Mouse (Mus musculus) lung, embryonic 16.5 days (tissue): ENCODE measurements around the gene Tmem132d. TPM values are rescaled to one million over a fixed set of nuclear protein-coding genes. Genes with fewer than 3 reads are reported as not detected.

Experiments
- ATAC-seq: fragments of 200-750 bp; cut with Nextera tagmentation; 2 replicates; pipeline ENCODE4 v1.8.0; 2017; ENCODE audit warnings: low read depth, mild to moderate bottlenecking, moderate library complexity
- H3K27ac ChIP-seq: fragments of 300-500 bp; sonication (generic); 2 replicates; pipeline ENCODE4 v1.5.1; 2014; ENCODE audit warnings: mild to moderate bottlenecking, control low read depth, low read length
- H3K27me3 ChIP-seq: fragments of 300-500 bp; sonication (generic); 2 replicates; pipeline ENCODE4 v1.6.1; 2014; ENCODE audit warnings: low read depth, low read length, mixed read lengths; ENCODE audit not compliant: control insufficient read depth, insufficient read depth
- H3K36me3 ChIP-seq: fragments of 300-500 bp; sonication (generic); 2 replicates; pipeline ENCODE4 v1.6.1; 2014; ENCODE audit warnings: low read length; ENCODE audit not compliant: control insufficient read depth, insufficient read depth
- H3K4me1 ChIP-seq: fragments of 300-500 bp; sonication (generic); replicated peaks from 2 replicates; pipeline ENCODE4 v1.6.1; 2014; ENCODE audit warnings: low read length, mixed read lengths; ENCODE audit not compliant: control insufficient read depth, insufficient read depth
- H3K4me2 ChIP-seq: fragments of 300-500 bp; sonication (generic); 2 replicates; pipeline ENCODE4 v1.6.1; 2014; ENCODE audit warnings: low read depth, low read length, control low read depth
- H3K4me3 ChIP-seq: fragments of 300-500 bp; sonication (generic); 2 replicates; pipeline ENCODE4 v1.5.1; 2014; ENCODE audit warnings: mild to moderate bottlenecking, low read length, control low read depth
- H3K9ac ChIP-seq: fragments of 300-500 bp; sonication (generic); 2 replicates; pipeline ENCODE4 v1.6.1; 2014; ENCODE audit warnings: low read length, control low read depth
- H3K9me3 ChIP-seq: fragments of 300-500 bp; sonication (generic); 2 replicates; pipeline ENCODE4 v1.6.1; 2016; ENCODE audit warnings: low read length; ENCODE audit not compliant: control insufficient read depth
- WGBS: fragments of 180-500 bp; shearing (Covaris S2); extraction: QIAGEN DNeasy Blood & Tissue Kit; methylation state at CpG from one replicate; pipeline ENCODE4 v1.1.7; 2014; 5-methylcytosine and 5-hydroxymethylcytosine counted together
- polyA plus RNA-seq: library from polyadenylated mRNA; unstranded; fragments of >200 nt; fragmentation: Nextera tagmentation; extraction: Ambion mirVana; gene quantifications from 2 replicates; pipeline ENCODE4 v1.2.1, GENCODE M21; 2015

Tmem132d gene
- polyA plus RNA-seq, 1 experiment from 2014 or later = 0.98 TPM

GRCm38 (mm10) chr5:128422090-128422489 is 10.8 kb downstream of the Tmem132d start:
- Histone ChIP-seq H3K9me3 (peaks cover 3% of the 10 kb centered on the region), H3K27ac (no peak overlapping the region), H3K36me3 (no peaks in the 10 kb centered on the region), H3K4me2 (no peak overlapping the region), H3K4me3 (no peak overlapping the region), H3K9ac (no peak overlapping the region), H3K4me1 (no peaks in the 10 kb centered on the region; the same call in 1 of the 2 replicates), H3K27me3 (no peaks in the 10 kb centered on the region)
- ATAC-seq = no peak
- WGBS = 90% methylated on average over 2 of the region's 2 CpGs

GRCm38 (mm10) chr5:128418149-128418710 is 14.6 kb downstream of the Tmem132d start:
- 44% methylated on average over 11 of the region's 11 CpGs for WGBS
- Histone ChIP-seq H3K27me3 (no peaks in the 10 kb centered on the region), H3K4me1 (no peaks in the 10 kb centered on the region), H3K9me3 (peaks cover 3% of the 10 kb centered on the region), H3K27ac (no peak overlapping the region), H3K4me2 (no peak overlapping the region), H3K4me3 (no peak overlapping the region), H3K9ac (no peak overlapping the region), H3K36me3 (no peaks in the 10 kb centered on the region)
- peak; percentile 75; the same call in 1 of the 2 replicates for ATAC-seq

GRCm38 (mm10) chr5:128414056-128414455 is 18.8 kb downstream of the Tmem132d start:
- H3K9me3 ChIP-seq = no peaks in the 10 kb centered on the region
- H3K36me3 ChIP-seq = no peaks in the 10 kb centered on the region
- H3K27me3 ChIP-seq = no peaks in the 10 kb centered on the region
- no peak overlapping the region for H3K4me2 ChIP-seq
- no peak overlapping the region for H3K4me3 ChIP-seq
- no peak overlapping the region for H3K27ac ChIP-seq
- no peak overlapping the region for H3K9ac ChIP-seq
- peaks cover 7% of the 10 kb centered on the region for H3K4me1 ChIP-seq
- WGBS = 57% methylated on average over 8 of the region's 8 CpGs
- no peak for ATAC-seq

GRCm38 (mm10) chr5:128412306-128412705 is 20.6 kb downstream of the Tmem132d start:
- H3K36me3 ChIP-seq = no peaks in the 10 kb centered on the region
- no peak overlapping the region for H3K27ac ChIP-seq
- no peaks in the 10 kb centered on the region for H3K27me3 ChIP-seq
- 14% methylated on average over 6 of the region's 6 CpGs for WGBS
- H3K9ac ChIP-seq = no peak overlapping the region
- no peaks in the 10 kb centered on the region for H3K9me3 ChIP-seq
- H3K4me3 ChIP-seq = no peak overlapping the region
- H3K4me1 ChIP-seq = peaks cover 7% of the 10 kb centered on the region
- no peak for ATAC-seq
- H3K4me2 ChIP-seq = no peak overlapping the region

- no peak for ATAC-seq
- Histone ChIP-seq H3K9me3 (peaks cover 5% of the 10 kb centered on the region), H3K27me3 (no peaks in the 10 kb centered on the region), H3K27ac (no peak overlapping the region), H3K4me2 (no peak overlapping the region), H3K4me1 (peaks cover 4% of the 10 kb centered on the region), H3K4me3 (no peak overlapping the region), H3K36me3 (no peaks in the 10 kb centered on the region), H3K9ac (no peak overlapping the region)
- 80% methylated on average over 9 of the region's 9 CpGs for WGBS
Observed at GRCm38 (mm10) chr5:128407546-128407945, 25.3 kb downstream of the Tmem132d start.

- Histone ChIP-seq H3K4me2 (no peak overlapping the region), H3K27ac (no peak overlapping the region), H3K27me3 (no peaks in the 10 kb centered on the region), H3K9ac (no peak overlapping the region), H3K9me3 (peaks cover 5% of the 10 kb centered on the region), H3K4me1 (peaks cover 5% of the 10 kb centered on the region), H3K4me3 (no peak overlapping the region), H3K36me3 (no peaks in the 10 kb centered on the region)
- 87% methylated on average over 8 of the region's 8 CpGs for WGBS
- ATAC-seq = no peak
Observed at GRCm38 (mm10) chr5:128405071-128405470, 27.8 kb downstream of the Tmem132d start.

- ATAC-seq = no peak
- WGBS = 95% methylated on average over 3 of the region's 3 CpGs
- peaks cover 5% of the 10 kb centered on the region for H3K9me3 ChIP-seq
- no peak overlapping the region for H3K9ac ChIP-seq
- no peak overlapping the region for H3K27ac ChIP-seq
- no peak overlapping the region for H3K4me3 ChIP-seq
- H3K4me1 ChIP-seq = peaks cover 5% of the 10 kb centered on the region
- no peaks in the 10 kb centered on the region for H3K27me3 ChIP-seq
- H3K36me3 ChIP-seq = no peaks in the 10 kb centered on the region
- H3K4me2 ChIP-seq = no peak overlapping the region
Observed at GRCm38 (mm10) chr5:128404223-128404622, 28.7 kb downstream of the Tmem132d start.

GRCm38 (mm10) chr5:128392372-128392771 is 40.5 kb downstream of the Tmem132d start:
- Histone ChIP-seq H3K27me3 (no peaks in the 10 kb centered on the region), H3K4me1 (no peaks in the 10 kb centered on the region), H3K36me3 (no peaks in the 10 kb centered on the region), H3K9me3 (peaks cover 11% of the 10 kb centered on the region), H3K9ac (no peak overlapping the region), H3K4me2 (no peak overlapping the region), H3K27ac (no peak overlapping the region), H3K4me3 (no peak overlapping the region)
- ATAC-seq = no peak
- WGBS = 79% methylated on average over 3 of the region's 3 CpGs

GRCm38 (mm10) chr5:128389665-128390064 is 43.2 kb downstream of the Tmem132d start:
- no peaks in the 10 kb centered on the region for H3K36me3 ChIP-seq
- ATAC-seq = no peak
- H3K4me3 ChIP-seq = no peak overlapping the region
- no peaks in the 10 kb centered on the region for H3K27me3 ChIP-seq
- H3K4me2 ChIP-seq = no peak overlapping the region
- H3K4me1 ChIP-seq = no peaks in the 10 kb centered on the region
- no peak overlapping the region for H3K27ac ChIP-seq
- peaks cover 6% of the 10 kb centered on the region for H3K9me3 ChIP-seq
- no peak overlapping the region for H3K9ac ChIP-seq
- 42% methylated on average over 4 of the region's 4 CpGs for WGBS
